Mouse (Mus musculus) layer of hippocampus, adult 11-12 months (tissue): ENCODE results near the gene Leprot.

Source experiments
- DNase-seq: peaks from one replicate; pipeline ENCODE4 v3.0.0; 2022; ENCODE audit warnings: low spot score

The Leprot gene

DNA sequence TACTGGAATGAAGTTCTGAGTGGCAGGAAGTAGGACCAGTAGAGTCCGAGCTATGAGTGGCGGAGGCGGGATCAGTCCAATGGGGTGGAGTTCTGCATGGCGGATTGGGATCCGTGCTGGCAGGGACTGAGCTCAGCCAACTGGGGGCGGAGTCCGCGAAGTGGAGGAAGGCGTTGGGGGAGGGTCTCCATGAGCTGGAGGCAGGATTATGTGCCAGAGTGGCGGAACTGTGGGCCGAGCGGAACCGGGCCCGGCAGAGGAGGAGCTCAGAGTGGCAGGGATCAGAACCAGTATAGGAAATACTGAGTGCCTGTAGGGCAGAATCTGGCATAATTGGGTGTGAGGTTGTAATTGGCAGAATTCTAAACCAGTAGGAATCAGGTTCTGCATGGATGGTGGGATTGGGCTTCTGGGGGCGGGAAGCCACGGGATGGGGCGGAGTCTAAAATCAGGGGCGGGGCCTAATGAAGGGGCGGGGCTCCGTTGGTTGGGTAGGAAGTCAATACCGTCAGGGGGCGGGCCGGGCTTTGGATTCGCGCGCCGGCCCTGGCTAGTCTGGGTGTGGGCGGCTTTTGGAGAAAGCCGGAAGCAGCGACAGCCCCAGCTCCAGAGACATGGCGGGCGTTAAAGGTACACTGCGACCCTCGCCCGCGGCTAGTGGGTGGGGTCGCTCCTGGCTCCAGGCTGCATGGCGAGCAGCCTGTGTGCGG lies at the start of gene Leprot:
Gene Leprot, plus strand, starts transcription at position 523 of the 710 bp plus-strand sequence.
- DNase-seq = peak; percentile 100

DNA sequence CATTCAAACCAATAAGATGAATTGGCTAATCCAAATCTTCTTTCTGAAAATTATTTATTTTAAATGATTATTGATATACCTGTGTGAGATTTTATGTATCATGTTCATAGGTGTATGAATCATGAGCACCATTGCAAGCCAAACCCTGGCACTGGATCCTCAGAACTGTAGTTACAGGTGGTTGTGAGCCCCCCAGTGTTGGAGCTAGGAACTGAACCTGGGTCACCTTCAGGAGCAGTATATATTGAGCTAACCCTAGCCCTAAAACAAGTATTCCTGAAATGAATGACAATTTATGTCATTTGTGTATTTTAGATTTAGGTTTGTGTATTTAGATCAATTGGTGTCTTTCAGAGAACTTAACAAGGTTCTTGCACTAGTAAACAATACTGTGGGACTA lies 45.8 kb upstream of the Leprot start:
- DNase-seq = no peak

DNA sequence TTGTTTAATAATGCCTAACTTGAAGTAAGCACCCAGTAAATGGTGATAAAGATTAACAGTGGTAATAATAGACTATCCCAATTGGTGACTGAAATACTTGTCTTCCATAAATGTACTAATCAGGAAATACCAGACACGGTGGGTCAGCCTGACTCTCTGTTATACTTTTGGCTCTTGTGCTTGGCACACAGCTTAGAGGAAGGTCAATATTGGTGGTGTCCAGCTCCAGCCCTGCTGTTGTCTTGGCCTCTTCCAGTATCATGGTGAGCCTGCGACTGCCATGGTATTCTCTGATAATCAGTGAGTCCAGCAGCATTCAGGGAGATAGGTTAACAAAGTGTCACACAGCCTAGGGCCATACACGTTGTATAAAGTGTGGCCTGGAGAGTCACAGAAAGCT lies 43.9 kb upstream of the Leprot start:
- no peak for DNase-seq

DNA sequence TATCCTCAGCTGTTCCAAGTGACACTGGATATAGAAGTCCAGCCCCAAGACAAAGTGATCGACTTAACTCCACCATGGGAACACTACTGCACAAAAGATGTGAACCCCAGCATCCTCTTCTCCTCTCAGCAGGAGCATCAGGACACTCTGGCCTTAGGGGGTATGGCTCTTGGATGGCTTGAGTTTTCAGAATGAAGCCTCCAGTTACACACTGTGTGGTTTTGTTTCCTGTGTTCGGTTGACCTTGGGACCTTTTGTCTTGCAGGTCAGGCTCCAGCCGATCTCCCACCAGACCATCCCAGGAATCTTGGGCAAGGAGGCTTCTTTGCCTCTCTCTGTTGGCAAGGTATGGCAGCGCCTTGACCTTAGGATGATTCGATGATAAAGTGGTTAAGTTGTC lies 31.0 kb upstream of the Leprot start:
- DNase-seq = no peak

DNA sequence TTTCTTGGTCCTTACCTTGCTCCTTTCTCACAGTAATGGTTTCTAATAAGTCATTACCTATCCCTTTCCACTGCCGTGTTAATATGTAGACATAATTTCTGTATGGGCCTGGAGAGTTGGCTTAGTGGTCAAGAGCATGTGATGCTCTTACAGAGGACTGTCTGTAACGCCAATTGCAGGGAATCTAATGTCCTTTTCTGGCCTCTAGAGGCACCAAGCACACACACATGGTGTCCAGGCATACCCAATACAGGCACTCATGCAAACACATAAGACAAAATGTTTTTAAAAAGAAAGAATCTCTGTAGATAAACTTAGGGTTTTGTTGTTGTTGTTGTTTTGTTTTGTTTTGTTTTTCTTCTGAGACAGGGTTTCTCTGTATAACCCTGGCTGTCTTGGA lies 29.8 kb upstream of the Leprot start:
- DNase-seq = no peak

DNA sequence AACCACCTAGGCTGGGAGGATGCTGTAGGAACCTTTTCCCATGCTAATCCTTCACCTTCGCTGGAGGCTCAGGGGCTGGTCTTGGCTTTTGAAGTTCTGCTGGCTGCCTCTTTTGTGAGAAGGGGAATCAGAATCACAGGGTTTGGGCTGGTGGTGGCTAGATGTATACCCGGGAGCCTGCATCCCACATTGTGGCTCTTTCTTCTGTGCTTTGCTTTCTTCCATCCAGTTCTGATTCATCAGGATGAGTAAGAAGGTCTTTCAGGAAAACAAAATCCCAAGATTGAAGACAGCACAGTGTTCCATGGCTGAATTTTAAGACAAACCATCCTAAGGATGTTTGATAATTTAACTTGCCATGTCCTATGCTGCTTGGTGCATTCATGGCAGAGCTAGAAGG lies 27.3 kb upstream of the Leprot start:
- no peak for DNase-seq

DNA sequence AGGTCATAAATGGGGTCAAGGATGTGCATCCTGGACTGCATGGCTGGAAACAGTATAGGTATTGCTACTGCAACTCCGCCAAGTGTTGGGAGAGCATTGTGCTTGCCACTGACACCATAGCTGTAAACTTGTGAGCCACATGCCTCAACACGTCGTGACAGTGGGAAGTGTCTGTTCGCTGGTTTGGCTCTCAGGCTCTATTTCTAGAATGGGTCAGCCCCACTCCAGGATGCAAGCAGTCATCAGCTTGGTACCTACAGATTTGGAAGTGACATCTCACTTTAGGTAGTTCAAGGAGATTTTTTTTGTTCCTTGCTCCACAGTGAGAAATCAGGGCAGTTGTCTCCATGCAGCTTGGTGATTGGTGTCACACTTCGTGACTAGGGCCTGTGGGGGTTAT lies 26.3 kb upstream of the Leprot start:
- DNase-seq = no peak

DNA sequence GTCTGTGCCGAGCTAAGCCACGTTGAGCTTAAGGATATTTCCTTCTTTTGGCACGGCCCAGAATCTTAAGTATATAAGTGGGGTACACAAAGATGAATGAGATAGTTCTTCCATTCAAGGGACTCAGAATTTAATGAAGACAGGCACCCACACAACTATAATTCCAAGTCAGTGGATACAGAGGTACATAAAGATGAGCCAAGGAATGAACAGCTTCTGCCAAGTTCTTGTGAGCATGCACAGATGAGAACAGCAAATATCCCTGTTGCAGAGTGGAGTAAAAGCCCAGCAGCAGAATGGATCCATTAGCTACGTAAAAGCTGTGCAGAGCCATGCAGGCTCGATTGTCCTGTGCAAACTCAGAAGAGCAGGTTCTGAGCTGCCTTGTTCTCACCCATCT lies 22.2 kb upstream of the Leprot start:
- DNase-seq = no peak

DNA sequence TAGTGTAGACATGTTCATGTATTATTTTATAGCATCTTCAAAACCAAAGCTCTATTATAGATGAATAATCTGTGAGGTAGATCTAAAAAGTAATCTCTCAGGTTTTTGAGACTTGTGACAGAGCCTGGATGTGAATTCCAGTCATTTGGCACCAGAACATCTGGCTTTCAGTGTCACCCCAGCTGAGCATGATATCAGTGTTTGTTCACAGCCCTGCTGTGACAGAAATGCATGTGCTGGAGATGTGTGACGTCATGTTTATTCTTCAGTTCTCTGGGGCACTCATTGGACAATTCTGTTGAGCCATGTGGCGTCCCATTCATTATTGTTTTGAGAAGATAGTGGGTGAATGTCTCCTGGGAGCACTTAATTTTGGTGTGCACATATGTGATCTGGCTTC lies 11.9 kb upstream of the Leprot start:
- DNase-seq = no peak

DNA sequence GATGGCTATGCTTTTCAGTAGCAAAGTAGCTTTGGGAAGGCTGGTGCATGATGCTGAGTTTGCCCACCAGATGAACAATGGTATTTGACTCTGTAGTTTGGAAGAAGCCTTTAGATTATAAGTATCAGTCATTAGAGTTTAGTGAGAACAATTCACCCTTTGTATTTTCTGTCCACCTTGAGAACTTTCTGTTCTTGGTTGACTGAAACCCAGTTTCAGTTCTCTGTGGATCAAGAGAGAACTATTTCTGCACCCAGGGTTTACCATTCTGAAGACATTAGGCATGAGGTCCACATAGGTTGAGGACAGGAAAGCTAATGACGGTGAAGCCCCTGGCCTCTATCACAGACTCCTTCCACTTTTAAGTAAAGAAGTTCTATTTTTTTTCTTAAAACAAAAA lies 10.0 kb upstream of the Leprot start:
- no peak for DNase-seq

DNA sequence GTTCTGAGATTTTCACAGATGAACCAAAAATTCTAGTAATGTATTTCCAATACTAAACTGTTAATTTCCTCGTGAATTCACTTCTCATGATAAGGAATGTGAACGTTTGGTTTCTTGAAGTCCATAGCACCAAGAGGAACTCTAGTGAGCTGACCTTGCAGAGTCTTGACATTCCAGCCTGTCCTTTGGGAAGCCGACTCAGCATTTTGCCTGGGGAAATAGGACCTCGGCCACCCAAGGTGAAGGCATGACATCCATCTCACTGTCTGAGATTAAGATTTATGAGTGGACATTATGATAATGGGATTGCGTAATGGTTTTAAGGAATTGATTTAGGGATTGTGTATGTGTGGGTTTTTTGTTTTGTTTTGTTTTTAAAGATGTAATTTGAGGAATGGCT lies 6.9 kb upstream of the Leprot start:
- DNase-seq = no peak

DNA sequence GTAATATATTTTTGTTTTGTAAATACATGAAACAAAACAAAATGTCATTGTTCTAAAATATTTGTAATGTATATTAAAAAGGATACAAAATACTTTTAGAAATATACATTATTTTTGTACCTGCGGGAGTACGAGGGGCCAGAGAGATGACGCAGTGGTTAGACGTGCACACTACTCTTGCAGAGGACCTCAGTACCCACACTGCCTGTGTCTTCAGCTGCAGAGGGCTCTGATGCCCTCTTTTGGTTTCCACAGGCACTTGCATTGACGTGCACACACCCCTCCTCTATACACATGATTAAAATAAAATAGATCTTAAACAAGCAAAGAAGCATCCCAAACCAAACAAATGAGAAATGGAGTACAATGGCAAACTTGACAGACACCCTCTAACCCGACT lies 4.8 kb upstream of the Leprot start:
- no peak for DNase-seq

DNA sequence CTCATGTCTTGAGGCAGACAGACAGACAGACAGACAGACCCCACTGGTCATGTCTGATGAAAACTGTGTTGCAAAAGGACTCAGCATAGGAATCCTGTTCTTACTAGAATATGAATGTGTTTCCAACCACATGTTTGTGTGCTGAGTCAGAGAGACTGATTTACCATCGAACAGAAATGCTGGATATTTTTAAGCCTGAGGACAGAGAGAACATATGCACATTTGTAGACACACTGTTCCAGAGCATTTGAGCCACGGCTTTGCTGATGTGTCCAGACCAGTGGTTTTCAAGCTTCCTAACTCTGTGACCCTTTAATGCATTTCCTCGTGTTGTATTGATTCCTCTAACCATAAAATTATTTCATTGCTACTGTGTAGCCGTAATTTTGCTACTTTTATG lies 4.3 kb upstream of the Leprot start:
- DNase-seq = no peak

DNA sequence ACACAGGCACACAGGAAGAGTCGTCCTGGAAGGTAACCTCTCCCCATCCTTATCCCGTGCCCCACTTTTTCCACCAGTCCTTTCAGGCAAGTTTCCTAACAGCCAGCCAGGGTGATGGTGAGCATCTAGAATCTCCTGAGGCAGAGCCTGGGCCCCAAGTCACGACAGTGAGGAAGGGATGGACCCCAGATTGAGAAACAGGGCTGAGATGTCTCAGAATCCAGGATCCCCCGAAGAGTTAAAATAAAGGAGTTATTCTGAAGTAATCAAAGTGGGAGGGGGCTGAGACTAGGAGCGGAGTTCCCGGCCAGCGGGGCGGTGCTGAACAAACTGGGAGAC lies 692 bp upstream of the Leprot start:
- DNase-seq = no peak

DNA sequence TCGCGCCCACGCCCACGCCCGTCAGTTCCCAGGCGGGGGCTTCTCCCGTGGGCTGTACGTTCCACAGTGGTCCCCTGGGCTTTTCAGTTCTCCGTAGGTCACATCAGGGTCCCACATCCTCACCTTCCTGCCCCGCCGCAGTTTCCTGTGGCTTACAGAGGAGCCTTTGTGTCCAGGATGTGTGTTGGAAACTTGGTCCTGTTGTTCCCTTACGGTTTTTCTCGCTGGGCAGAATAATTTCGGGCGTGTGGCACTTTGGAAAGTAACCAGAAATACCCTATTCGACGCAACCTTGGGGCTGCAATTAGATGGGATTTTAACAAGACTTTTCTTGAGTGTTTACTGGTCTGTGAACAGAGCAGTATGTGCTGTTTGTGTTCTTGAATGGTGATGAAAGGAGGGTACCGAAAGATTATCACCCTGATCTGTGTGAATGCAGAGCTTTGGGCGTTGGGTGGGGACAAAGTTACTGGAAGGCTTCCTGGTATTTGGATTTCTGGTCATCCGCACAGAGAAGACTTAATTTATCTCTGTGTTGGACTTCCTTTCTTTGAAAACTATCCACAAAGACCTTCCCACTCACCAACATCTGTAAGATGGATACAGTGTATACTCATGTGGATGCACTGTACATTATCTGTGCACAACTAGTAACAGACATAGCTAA lies 591 bp downstream of the Leprot start:
- no peak for DNase-seq

DNA sequence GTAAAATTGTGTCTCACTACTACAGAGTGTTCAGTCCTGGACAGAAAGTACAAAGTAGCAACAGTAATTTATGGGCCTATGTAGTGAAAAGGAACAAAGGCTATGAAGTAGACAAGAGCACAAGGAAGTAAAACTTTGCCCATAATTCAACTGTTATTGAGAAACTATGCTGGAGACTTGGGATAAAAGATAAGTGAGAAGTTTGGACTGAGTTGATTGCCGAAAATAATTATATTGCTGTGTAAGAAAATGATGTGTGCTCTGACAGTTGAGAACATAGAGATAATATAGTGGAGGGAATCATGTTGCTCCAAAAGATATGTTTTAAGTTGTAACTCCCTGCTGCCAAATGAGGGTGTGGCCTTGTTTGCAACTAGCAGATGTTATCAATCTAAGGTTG lies 1.2 kb downstream of the Leprot start:
- no peak for DNase-seq

DNA sequence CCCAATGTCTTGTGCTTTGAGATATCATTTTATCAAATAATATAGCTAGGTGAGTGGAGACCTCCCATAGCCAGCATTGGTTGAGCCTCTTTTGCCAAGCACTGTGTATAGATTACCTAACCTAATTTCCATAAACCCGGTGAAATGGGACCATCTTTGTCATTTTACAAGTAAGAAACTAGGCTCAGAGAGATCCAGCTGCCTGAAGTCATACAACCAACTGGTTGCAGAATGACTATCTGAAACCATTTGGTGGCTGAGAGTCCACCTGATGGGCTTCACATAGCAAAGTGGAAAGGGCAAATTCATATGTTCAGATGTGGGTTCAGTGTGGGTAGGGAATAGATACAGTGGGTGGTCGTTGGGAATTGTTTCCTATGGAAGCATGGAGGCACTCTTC lies 3.4 kb downstream of the Leprot start:
- no peak for DNase-seq

DNA sequence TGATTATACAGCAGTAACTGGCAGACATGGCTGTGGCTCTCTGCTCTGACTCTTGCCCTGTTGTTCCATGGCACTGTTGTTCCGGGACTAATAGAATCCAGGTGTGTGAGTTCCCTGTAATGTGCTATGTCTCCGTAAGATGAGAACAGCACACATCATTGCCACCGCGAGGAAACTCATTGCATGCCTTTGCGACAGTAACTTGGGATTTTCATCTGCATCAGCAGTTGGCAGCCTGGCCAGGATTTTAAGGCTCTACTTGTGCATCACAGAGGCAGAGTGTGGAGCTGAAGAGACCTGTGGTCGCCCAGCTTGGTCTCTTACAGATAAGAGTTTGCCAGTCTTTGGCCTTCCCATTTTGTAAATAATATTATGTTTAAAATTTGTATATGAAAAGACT lies 6.7 kb downstream of the Leprot start:
- DNase-seq = no peak

DNA sequence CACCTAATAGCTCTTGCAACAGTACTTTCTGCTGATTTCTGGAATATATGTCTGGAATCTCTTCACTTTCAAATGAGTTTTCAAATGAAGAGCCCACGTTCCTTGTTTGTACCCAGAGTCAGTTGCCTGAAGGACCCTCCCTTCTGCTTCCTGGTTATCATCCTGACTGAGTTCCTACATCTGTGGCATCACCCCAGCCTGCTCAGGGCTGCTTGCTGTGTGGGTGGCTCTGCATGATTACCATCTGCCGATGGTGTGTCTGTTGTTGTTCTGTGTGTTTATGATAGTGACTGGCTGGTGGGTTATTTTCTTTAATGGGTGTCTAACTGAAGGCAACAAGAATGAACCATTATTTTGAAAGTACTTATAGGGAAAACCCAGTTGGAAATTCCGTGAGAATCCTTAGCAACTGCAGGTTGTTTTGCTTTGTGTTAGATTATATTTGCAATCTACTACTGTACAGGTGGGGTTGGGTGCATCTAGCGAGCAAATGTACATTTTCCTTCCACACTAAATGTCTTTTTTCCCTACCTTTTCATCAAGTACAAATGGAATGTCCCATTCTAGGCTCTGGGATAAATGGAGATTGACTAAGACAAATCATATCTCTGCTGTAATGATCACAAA lies 7.4 kb downstream of the Leprot start:
- peak; percentile 47 for DNase-seq

DNA sequence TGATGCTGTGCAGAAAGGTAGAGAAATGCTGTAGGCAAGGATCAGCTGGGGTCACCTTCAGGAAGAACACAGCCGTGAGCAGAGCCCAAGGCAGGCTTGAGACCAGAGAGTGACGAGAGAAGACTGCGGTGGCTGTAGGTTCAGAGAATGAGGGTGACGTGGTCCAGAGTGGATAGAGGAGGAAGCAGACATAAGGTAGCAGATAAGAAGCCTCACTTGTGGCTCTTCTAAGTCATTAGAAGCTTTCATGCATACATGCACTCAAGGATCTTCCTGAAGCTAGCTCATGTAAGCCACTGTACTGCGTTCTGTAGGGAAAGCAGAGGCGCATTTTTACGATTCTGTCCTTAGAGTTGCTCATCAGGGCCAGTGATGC lies 7.9 kb downstream of the Leprot start:
- DNase-seq = no peak

DNA sequence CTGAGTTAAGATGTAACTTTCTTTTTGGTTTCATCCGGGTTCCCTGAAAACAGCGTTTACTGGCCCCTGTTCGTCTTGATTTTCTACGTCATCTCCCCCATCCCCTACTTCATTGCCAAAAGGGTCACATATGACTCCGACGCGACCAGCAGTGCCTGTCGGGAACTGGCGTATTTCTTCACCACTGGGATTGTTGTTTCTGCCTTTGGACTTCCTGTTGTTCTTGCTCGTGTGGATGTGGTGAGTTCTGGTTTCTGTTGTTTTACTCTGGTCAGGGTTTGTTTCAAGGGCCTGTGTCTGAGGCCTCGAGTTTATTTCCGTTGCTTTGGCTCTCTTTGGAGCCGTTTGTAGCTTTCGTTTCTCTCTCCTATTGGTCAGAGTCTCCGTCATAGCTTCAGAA lies 8.5 kb downstream of the Leprot start:
- no peak for DNase-seq

DNA sequence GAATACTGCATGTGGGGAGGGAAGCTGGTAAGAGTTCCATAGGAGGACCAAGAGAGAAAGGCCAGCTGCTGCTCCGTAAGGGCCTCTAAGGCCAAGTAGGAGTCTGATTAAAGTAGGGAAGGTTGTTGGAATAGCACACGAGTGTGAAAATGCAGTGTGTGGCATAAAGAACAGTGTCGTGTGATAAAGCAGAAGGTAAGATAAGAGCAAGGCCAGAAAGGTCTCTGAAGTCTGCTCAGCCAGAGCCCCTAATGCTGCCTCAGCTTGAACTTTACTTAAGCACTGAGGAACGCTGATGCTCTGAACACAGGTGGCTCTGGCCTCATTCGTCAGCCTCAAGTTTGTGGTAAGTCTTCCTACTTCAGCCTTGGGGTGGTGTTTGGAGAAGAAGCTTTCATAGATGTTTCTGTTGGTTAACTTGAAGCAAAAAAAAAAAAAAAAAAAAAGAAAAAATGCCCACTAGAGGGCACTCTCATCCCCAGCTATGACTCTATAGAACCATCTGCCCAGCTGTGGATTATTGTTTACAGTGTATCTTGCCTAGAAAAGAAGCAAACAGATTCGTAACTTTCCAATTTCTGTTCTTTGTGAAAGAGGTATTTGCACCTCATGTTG lies 9.5 kb downstream of the Leprot start:
- DNase-seq = no peak

DNA sequence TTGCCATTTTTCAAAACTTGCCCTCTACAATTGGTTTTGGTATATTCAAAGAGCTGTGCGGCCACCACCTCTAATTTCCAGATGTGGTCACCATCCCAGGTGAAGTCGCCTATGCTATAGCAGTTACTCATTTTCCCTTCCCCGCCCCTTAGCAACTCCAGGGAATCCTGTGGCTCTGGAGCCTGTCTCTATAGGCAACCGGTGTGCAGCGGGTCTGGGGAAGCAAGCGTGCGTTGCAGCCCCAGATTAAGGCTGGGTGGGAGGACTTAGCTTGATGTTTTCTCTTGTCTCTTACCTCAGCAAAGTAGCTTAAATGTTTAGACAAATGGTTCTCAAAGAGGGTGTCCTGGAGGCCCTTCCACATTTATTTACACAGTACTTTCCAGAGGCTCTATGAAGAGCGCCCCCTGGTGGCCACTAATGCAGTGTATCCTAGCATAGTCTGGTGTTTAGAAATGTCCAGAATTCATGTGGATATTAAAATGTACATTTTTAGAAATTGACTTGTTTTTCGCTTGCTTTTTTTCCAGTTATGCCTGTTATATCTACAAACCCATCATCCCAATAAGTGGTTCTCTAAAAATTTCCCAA lies 16.7 kb downstream of the Leprot start:
- DNase-seq = peak; percentile 70
